In the genomic region with DNA sequence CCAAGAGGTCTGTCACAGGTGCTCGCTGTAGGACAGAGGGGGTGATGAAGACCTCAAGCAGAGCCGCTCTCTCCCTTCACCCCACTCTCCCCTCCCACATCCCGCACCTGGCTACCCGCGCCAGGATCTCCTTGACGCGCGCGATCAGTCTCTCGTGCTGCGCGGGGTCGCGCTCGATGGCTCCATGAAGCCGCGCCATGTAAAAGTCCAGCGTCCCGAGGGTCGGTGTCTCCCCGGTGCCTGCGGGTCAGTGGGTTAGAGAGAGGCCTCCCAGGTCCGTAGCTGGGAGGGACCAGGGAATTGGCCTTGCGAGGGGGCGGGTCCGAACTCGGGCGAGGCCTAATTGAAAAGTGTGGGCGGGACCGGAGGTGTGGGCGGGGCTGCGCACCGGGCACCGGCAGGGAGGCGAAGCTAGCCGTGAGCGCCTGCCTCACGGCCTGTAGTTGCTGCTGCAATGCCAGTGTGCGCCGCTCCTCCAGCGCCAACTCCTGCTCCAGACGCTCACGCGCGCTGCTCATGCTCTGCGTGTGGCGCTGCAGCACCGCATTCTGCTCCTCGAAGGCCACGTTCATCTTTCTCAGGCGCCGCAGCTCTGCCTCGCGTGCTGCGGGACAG, we compare ENCODE assay signal across 9 mouse cellular contexts. TPM values are rescaled to one million over a fixed set of nuclear protein-coding genes. Genes with fewer than 3 reads are reported as not detected.
A peak's percentile ranks its signal among the peaks of the same experiment; 100 is the strongest.
DNase-seq lines count a peak whose midpoint lies in the region; ATAC-seq and TF ChIP-seq lines count a peak whose summit lies in the region.
"Had no signal": no experiment of that assay in that cellular context is flagged by ENCODE, and none has a peak within 500 bp of the region (broad histone marks: within the 10 kb centered on the region; RNA-seq: fewer than 3 reads in every experiment).

No protein-coding gene starts in this region.

- ATAC-seq in forebrain, embryonic 14.5 days = no peak
- peak; percentile 20 for ATAC-seq in kidney, embryonic 15.5 days (replicated peaks; ENCODE audit: low FRiP score)
- ATAC-seq in lung, postnatal 0 days = peak; percentile 27

- WGBS in forebrain, embryonic 14.5 days = 4% methylated on average over 55 of the region's 55 CpGs
- 8% methylated on average over 55 of the region's 55 CpGs for WGBS in kidney, embryonic 15.5 days
- WGBS in lung, postnatal 0 days = 12% methylated on average over 50 of the region's 55 CpGs

- no peak for TF ChIP-seq EP300 in lung, postnatal 0 days (IDR thresholded peaks at IDR 0.05)

- no peak for TF ChIP-seq CTCF in gastrocnemius, adult 2 months (IDR thresholded peaks at IDR 0.05)
- TF ChIP-seq CTCF in lung, postnatal 0 days (IDR thresholded peaks at IDR 0.05) = peak; percentile 61

- peaks cover 31% of the 10 kb centered on the region for H3K27me3 ChIP-seq in forebrain, embryonic 14.5 days (replicated peaks; ENCODE audit: control insufficient read depth, insufficient read depth, low read length)
- peaks cover 36% of the 10 kb centered on the region for H3K27me3 ChIP-seq in kidney, embryonic 15.5 days
- 0 out of 2 replicates have a peak, but pooled peaks cover 8% of the 10 kb centered on the region for H3K27me3 ChIP-seq in lung, postnatal 0 days (replicated peaks; ENCODE audit: insufficient read depth, low read length)

- DNase-seq in gastrocnemius, adult 2 months = no peak
- DNase-seq in gastrocnemius, adult 18-20 months (ENCODE audit: low spot score) = no peak
- DNase-seq in adrenal gland, postnatal 25 days = peak; percentile 89
- peak; percentile 78 for DNase-seq in forebrain, embryonic 14.5 days (ENCODE audit: low spot score)
- peak; percentile 87 for DNase-seq in lung, postnatal 0 days (ENCODE audit: low spot score)
- peak; percentile 73 for DNase-seq in retina, embryonic 14.5 days (ENCODE audit: low spot score)
- peak; percentile 51 to 75 for DNase-seq in urinary bladder, postnatal 36 days (ENCODE audit: low spot score in 2 of 2)

- H3K9me3 ChIP-seq in forebrain, embryonic 14.5 days (replicated peaks; ENCODE audit: control insufficient read depth, low read length) = no peaks in the 10 kb centered on the region
- H3K9me3 ChIP-seq in kidney, embryonic 15.5 days (replicated peaks) = no peaks in the 10 kb centered on the region
- H3K9me3 ChIP-seq in lung, postnatal 0 days (ENCODE audit: low read length) = no peaks in the 10 kb centered on the region

- peak overlapping the region; percentile 48 for H3K4me2 ChIP-seq in forebrain, embryonic 14.5 days (ENCODE audit: low read length)
- H3K4me2 ChIP-seq in kidney, embryonic 15.5 days = peak overlapping the region; percentile 61
- peak overlapping the region; percentile 52 for H3K4me2 ChIP-seq in lung, postnatal 0 days (replicated peaks; ENCODE audit: low read depth, low read length)

- H3K27ac ChIP-seq in gastrocnemius, adult 2 months = 0 out of 2 replicates have a peak overlapping the region, but pooled peaks have one; percentile 12
- no peak overlapping the region for H3K27ac ChIP-seq in forebrain, embryonic 14.5 days (ENCODE audit: low read depth, low read length)
- H3K27ac ChIP-seq in kidney, embryonic 15.5 days = peak overlapping the region; percentile 9; the same call in 1 of the 2 replicates
- H3K27ac ChIP-seq in lung, postnatal 0 days (ENCODE audit: low read length) = 0 out of 2 replicates have a peak overlapping the region, but pooled peaks have one; percentile 57
- H3K27ac ChIP-seq: macrophage had no signal

- intact Hi-C loops in gastrocnemius, adult 2 months (cut with DNase I) = no loop called here

- H3K36me3 ChIP-seq in forebrain, embryonic 14.5 days (ENCODE audit: control insufficient read depth, insufficient read depth, low read length) = peaks cover 10% of the 10 kb centered on the region
- peaks cover 24% of the 10 kb centered on the region for H3K36me3 ChIP-seq in kidney, embryonic 15.5 days
- no peaks in the 10 kb centered on the region for H3K36me3 ChIP-seq in lung, postnatal 0 days (ENCODE audit: insufficient read depth, low read length)

- peak overlapping the region; percentile 37 for H3K9ac ChIP-seq in forebrain, embryonic 14.5 days (ENCODE audit: low read length)
- H3K9ac ChIP-seq in kidney, embryonic 15.5 days = peak overlapping the region; percentile 3; the same call in 1 of the 2 replicates
- H3K9ac ChIP-seq in lung, postnatal 0 days (replicated peaks; ENCODE audit: low read depth) = no peak overlapping the region

- peak overlapping the region; percentile 18 for H3K4me3 ChIP-seq in gastrocnemius, adult 2 months
- H3K4me3 ChIP-seq in forebrain, embryonic 14.5 days (ENCODE audit: low read depth, low read length) = peak overlapping the region; percentile 13; the same call in 1 of the 2 replicates
- H3K4me3 ChIP-seq in kidney, embryonic 15.5 days (replicated peaks) = peak overlapping the region; percentile 35
- 0 out of 2 replicates have a peak overlapping the region, but pooled peaks have one; percentile 10 for H3K4me3 ChIP-seq in lung, postnatal 0 days (ENCODE audit: low read depth, low read length)

- peaks cover 15% of the 10 kb centered on the region for H3K4me1 ChIP-seq in forebrain, embryonic 14.5 days (ENCODE audit: control insufficient read depth, insufficient read depth, low read length)
- H3K4me1 ChIP-seq in kidney, embryonic 15.5 days = peaks cover 54% of the 10 kb centered on the region
- H3K4me1 ChIP-seq in lung, postnatal 0 days (ENCODE audit: insufficient read depth, low read depth, low read length) = peaks cover 5% of the 10 kb centered on the region; the same call in 1 of the 2 replicates

RNA-seq across cellular contexts. Expression of a gene that starts 3.5 kb away (rescaled TPM):
- 1 to 10 TPM in 1 of 2 experiments, under 1 TPM in 1; 0.69 to 1.3 TPM for total RNA-seq in gastrocnemius, adult 2 months (2021)
- total RNA-seq in gastrocnemius, adult 18-20 months (2021) = 1 to 10 TPM in 1 of 2 experiments, under 1 TPM in 1; 0.39 to 1.4 TPM
- total RNA-seq in adrenal gland, postnatal 25 days (2021) = 4.5 and 4.7 TPM in 2 replicates
- not detected in 2 replicates for polyA plus RNA-seq in forebrain, embryonic 14.5 days (2014; fragmentation: Nextera tagmentation; extraction: Ambion mirVana)
- 0.08 TPM in 1 of 2 replicates, not detected in the other for polyA plus RNA-seq in kidney, embryonic 15.5 days (2015; fragmentation: Nextera tagmentation; extraction: Ambion mirVana)
- polyA plus RNA-seq in lung, postnatal 0 days (2015; fragmentation: Nextera tagmentation; extraction: Ambion mirVana) = 0.33 and 0.55 TPM in 2 replicates
- polyA plus RNA-seq: macrophage had no signal

RNA-seq across cellular contexts. Expression of a gene that starts 3.7 kb away (rescaled TPM):
- 10 to 100 TPM; 22.9 to 28.2 TPM for total RNA-seq in gastrocnemius, adult 2 months (2021)
- total RNA-seq in gastrocnemius, adult 18-20 months (2021) = 10 to 100 TPM; 14.7 to 19.6 TPM
- 102 and 111 TPM in 2 replicates for total RNA-seq in adrenal gland, postnatal 25 days (2021)
- polyA plus RNA-seq in forebrain, embryonic 14.5 days (2014; fragmentation: Nextera tagmentation; extraction: Ambion mirVana) = 42.5 and 44.4 TPM in 2 replicates
- 87.0 and 94.6 TPM in 2 replicates for polyA plus RNA-seq in kidney, embryonic 15.5 days (2015; fragmentation: Nextera tagmentation; extraction: Ambion mirVana)
- 94.3 and 101 TPM in 2 replicates for polyA plus RNA-seq in lung, postnatal 0 days (2015; fragmentation: Nextera tagmentation; extraction: Ambion mirVana)

RNA-seq across cellular contexts. Expression of a gene that starts 10.7 kb away (rescaled TPM):
- 1 to 10 TPM; 2.2 to 3.3 TPM for total RNA-seq in gastrocnemius, adult 2 months (2021)
- total RNA-seq in gastrocnemius, adult 18-20 months (2021) = 1 to 10 TPM; 2.3 to 2.8 TPM
- total RNA-seq in adrenal gland, postnatal 25 days (2021) = 14.3 and 21.6 TPM in 2 replicates
- 4.1 and 4.9 TPM in 2 replicates for polyA plus RNA-seq in forebrain, embryonic 14.5 days (2014; fragmentation: Nextera tagmentation; extraction: Ambion mirVana)
- 10.3 and 11.5 TPM in 2 replicates for polyA plus RNA-seq in kidney, embryonic 15.5 days (2015; fragmentation: Nextera tagmentation; extraction: Ambion mirVana)
- 14.0 and 16.9 TPM in 2 replicates for polyA plus RNA-seq in lung, postnatal 0 days (2015; fragmentation: Nextera tagmentation; extraction: Ambion mirVana)

RNA-seq across cellular contexts. Expression of a gene that starts 18.0 kb away (rescaled TPM):
- total RNA-seq in gastrocnemius, adult 2 months (2021) = under 1 TPM; 0.43 to 0.75 TPM
- under 1 TPM; 0.16 to 0.55 TPM for total RNA-seq in gastrocnemius, adult 18-20 months (2021)
- 65.7 and 69.5 TPM in 2 replicates for total RNA-seq in adrenal gland, postnatal 25 days (2021)
- 2.9 and 4.1 TPM in 2 replicates for polyA plus RNA-seq in forebrain, embryonic 14.5 days (2014; fragmentation: Nextera tagmentation; extraction: Ambion mirVana)
- 14.4 and 18.3 TPM in 2 replicates for polyA plus RNA-seq in kidney, embryonic 15.5 days (2015; fragmentation: Nextera tagmentation; extraction: Ambion mirVana)
- 19.6 and 28.4 TPM in 2 replicates for polyA plus RNA-seq in lung, postnatal 0 days (2015; fragmentation: Nextera tagmentation; extraction: Ambion mirVana)
- polyA plus RNA-seq: macrophage had no signal

RNA-seq across cellular contexts. Expression of a gene that starts 19.1 kb away (rescaled TPM):
- 1 to 10 TPM in 1 of 2 experiments, under 1 TPM in 1; 0.89 to 1.2 TPM for total RNA-seq in gastrocnemius, adult 2 months (2021)
- under 1 TPM; 0.23 to 0.66 TPM for total RNA-seq in gastrocnemius, adult 18-20 months (2021)
- 1.4 and 2.4 TPM in 2 replicates for total RNA-seq in adrenal gland, postnatal 25 days (2021)
- 0.33 TPM in 1 of 2 replicates, not detected in the other for polyA plus RNA-seq in forebrain, embryonic 14.5 days (2014; fragmentation: Nextera tagmentation; extraction: Ambion mirVana)
- polyA plus RNA-seq in kidney, embryonic 15.5 days (2015; fragmentation: Nextera tagmentation; extraction: Ambion mirVana) = 0.62 and 1.6 TPM in 2 replicates
- 5.4 and 6.6 TPM in 2 replicates for polyA plus RNA-seq in lung, postnatal 0 days (2015; fragmentation: Nextera tagmentation; extraction: Ambion mirVana)

Comparison
In these comparisons a context has a peak if more than half of its experiments do, and no peak if none do; other contexts are left out.
1. DNase-seq: peak in adrenal gland, postnatal 25 days (single experiment), forebrain, embryonic 14.5 days (single experiment), lung, postnatal 0 days (single experiment), retina, embryonic 14.5 days (single experiment) and urinary bladder, postnatal 36 days (2 of 2); none in gastrocnemius, adult 2 months (single experiment) and gastrocnemius, adult 18-20 months (single experiment).
2. Peak in every context shown above with its lines, with median percentiles within 50 percentile points of each other: H3K4me3 ChIP-seq and H3K4me2 ChIP-seq.